In the genomic region with DNA sequence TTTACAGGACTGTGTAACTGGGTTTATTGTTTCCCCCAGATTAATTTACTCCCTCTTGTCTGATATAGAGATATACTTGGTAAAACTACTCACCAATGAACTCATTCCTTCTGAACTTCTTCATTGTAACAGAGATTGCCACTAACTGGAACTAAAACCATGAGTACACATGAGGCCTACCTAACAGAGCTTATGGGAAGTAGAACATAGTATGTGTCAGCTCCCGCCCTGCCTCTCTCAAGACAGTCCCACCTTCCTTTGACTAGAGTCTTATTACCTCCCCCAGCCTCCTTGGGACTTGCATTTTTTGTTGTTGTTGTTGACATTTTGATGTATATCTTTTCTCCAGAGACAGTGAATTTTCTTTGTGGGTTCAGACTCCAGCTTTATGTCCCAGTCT, we compare ENCODE assay signal across 26 mouse cellular contexts. TPM values are rescaled to one million over a fixed set of nuclear protein-coding genes. Genes with fewer than 3 reads are reported as not detected.
DNase-seq lines count a peak whose midpoint lies in the region; ATAC-seq and TF ChIP-seq lines count a peak whose summit lies in the region.
"Had no signal": no experiment of that assay in that cellular context is flagged by ENCODE, and none has a peak within 500 bp of the region (broad histone marks: within the 10 kb centered on the region; RNA-seq: fewer than 3 reads in every experiment).

No protein-coding gene starts in this region.

- no peaks in the 10 kb centered on the region for H3K27me3 ChIP-seq in intestine, embryonic 14.5 days (replicated peaks; ENCODE audit: control insufficient read depth, insufficient read depth, low read length)
- H3K27me3 ChIP-seq in intestine, postnatal 0 days (replicated peaks; ENCODE audit: control insufficient read depth, insufficient read depth, low read length): no peaks in the 10 kb centered on the region
- H3K27me3 ChIP-seq in intestine, embryonic 15.5 days (replicated peaks): no peaks in the 10 kb centered on the region
- no peaks in the 10 kb centered on the region for H3K27me3 ChIP-seq in stomach, postnatal 0 days (ENCODE audit: control insufficient read depth, insufficient read depth, low read length)
- H3K27me3 ChIP-seq: embryonic facial prominence, embryonic 13.5 days; embryonic facial prominence, embryonic 15.5 days; forebrain, embryonic 12.5 days had no signal

- ATAC-seq in intestine, embryonic 14.5 days (replicated peaks; ENCODE audit: low FRiP score, low TSS enrichment, low read depth): peak; percentile 36; the same call in 1 of the 2 replicates
- ATAC-seq in intestine, postnatal 0 days: no peak
- ATAC-seq in intestine, embryonic 15.5 days: peak; percentile 47; the same call in 1 of the 2 replicates
- ATAC-seq in megakaryocyte, adult 5-6 weeks (ENCODE audit: poor library complexity, severe bottlenecking): peak; percentile 26; the same call in 1 of the 2 replicates
- ATAC-seq in stomach, postnatal 0 days (ENCODE audit: low FRiP score, low TSS enrichment): peak; percentile 77
- ATAC-seq: CD4-positive, CD25-positive, alpha-beta regulatory T cell, adult 4 months; forebrain, embryonic 14.5 days had no signal

- H3K9me3 ChIP-seq in intestine, embryonic 14.5 days (ENCODE audit: control insufficient read depth, low read length): no peaks in the 10 kb centered on the region
- no peaks in the 10 kb centered on the region for H3K9me3 ChIP-seq in intestine, postnatal 0 days (ENCODE audit: control insufficient read depth)
- no peaks in the 10 kb centered on the region for H3K9me3 ChIP-seq in intestine, embryonic 15.5 days
- no peaks in the 10 kb centered on the region for H3K9me3 ChIP-seq in stomach, postnatal 0 days (ENCODE audit: control insufficient read depth, low read length)
- H3K9me3 ChIP-seq: embryonic facial prominence, embryonic 13.5 days; embryonic facial prominence, embryonic 15.5 days; forebrain, embryonic 10.5 days; forebrain, embryonic 12.5 days; G1E had no signal

- H3K9ac ChIP-seq in intestine, embryonic 14.5 days (ENCODE audit: low read length): no peak overlapping the region
- H3K9ac ChIP-seq in intestine, postnatal 0 days (ENCODE audit: low read depth, low read length): no peak overlapping the region
- no peak overlapping the region for H3K9ac ChIP-seq in intestine, embryonic 15.5 days
- H3K9ac ChIP-seq in stomach, postnatal 0 days (ENCODE audit: low read length): no peak overlapping the region
- H3K9ac ChIP-seq: embryonic facial prominence, embryonic 13.5 days; embryonic facial prominence, embryonic 15.5 days; forebrain, embryonic 12.5 days had no signal

- no peak overlapping the region for H3K27ac ChIP-seq in intestine, embryonic 14.5 days (ENCODE audit: low read depth)
- no peak overlapping the region for H3K27ac ChIP-seq in intestine, postnatal 0 days (ENCODE audit: low read depth, low read length)
- no peak overlapping the region for H3K27ac ChIP-seq in intestine, embryonic 15.5 days
- H3K27ac ChIP-seq in stomach, postnatal 0 days (replicated peaks): no peak overlapping the region
- H3K27ac ChIP-seq: embryonic facial prominence, embryonic 13.5 days; embryonic facial prominence, embryonic 15.5 days; forebrain, embryonic 10.5 days; forebrain, embryonic 12.5 days had no signal

- TF ChIP-seq EP300 in stomach, postnatal 0 days (optimal IDR thresholded peaks at IDR 0.05): no peak

- no peak overlapping the region for H3K4me3 ChIP-seq in intestine, embryonic 14.5 days (ENCODE audit: low read depth, low read length)
- H3K4me3 ChIP-seq in intestine, postnatal 0 days (ENCODE audit: low read depth, low read length): no peak overlapping the region
- H3K4me3 ChIP-seq in intestine, embryonic 15.5 days (replicated peaks): no peak overlapping the region
- no peak overlapping the region for H3K4me3 ChIP-seq in stomach, postnatal 0 days (ENCODE audit: low read depth, low read length)
- H3K4me3 ChIP-seq: embryonic facial prominence, embryonic 13.5 days; embryonic facial prominence, embryonic 15.5 days; erythroblast, embryonic 14.5 days; forebrain, embryonic 10.5 days; forebrain, embryonic 12.5 days had no signal

- H3K4me1 ChIP-seq in intestine, embryonic 14.5 days (replicated peaks; ENCODE audit: control insufficient read depth, insufficient read depth, low read length): no peaks in the 10 kb centered on the region
- 0 out of 2 replicates have a peak, but pooled peaks cover 8% of the 10 kb centered on the region for H3K4me1 ChIP-seq in intestine, postnatal 0 days (replicated peaks; ENCODE audit: control insufficient read depth, insufficient read depth, low read length)
- H3K4me1 ChIP-seq in intestine, embryonic 15.5 days (replicated peaks): no peaks in the 10 kb centered on the region
- H3K4me1 ChIP-seq in stomach, postnatal 0 days (replicated peaks; ENCODE audit: control insufficient read depth, insufficient read depth): no peaks in the 10 kb centered on the region
- H3K4me1 ChIP-seq: embryonic facial prominence, embryonic 13.5 days; embryonic facial prominence, embryonic 15.5 days; forebrain, embryonic 10.5 days; forebrain, embryonic 12.5 days had no signal

- TF ChIP-seq CTCF in intestine, postnatal 0 days (IDR thresholded peaks at IDR 0.05; ENCODE audit: low read depth): no peak
- no peak for TF ChIP-seq CTCF in stomach, postnatal 0 days (IDR thresholded peaks at IDR 0.05; ENCODE audit: low read depth)

- no peak overlapping the region for H3K4me2 ChIP-seq in intestine, embryonic 14.5 days (ENCODE audit: low read length)
- no peak overlapping the region for H3K4me2 ChIP-seq in intestine, postnatal 0 days (replicated peaks; ENCODE audit: low read depth)
- H3K4me2 ChIP-seq in intestine, embryonic 15.5 days (replicated peaks): no peak overlapping the region
- H3K4me2 ChIP-seq in stomach, postnatal 0 days (replicated peaks; ENCODE audit: low read depth): no peak overlapping the region
- H3K4me2 ChIP-seq: embryonic facial prominence, embryonic 13.5 days; embryonic facial prominence, embryonic 15.5 days; forebrain, embryonic 12.5 days had no signal

- 88% methylated on average over 1 of the region's 1 CpGs for WGBS in intestine, embryonic 14.5 days
- 78% methylated on average over 1 of the region's 1 CpGs for WGBS in intestine, postnatal 0 days
- WGBS in intestine, embryonic 15.5 days: 65% methylated on average over 1 of the region's 1 CpGs
- 84% methylated on average over 1 of the region's 1 CpGs for WGBS in stomach, postnatal 0 days

- DNase-seq in intestine, embryonic 14.5 days (ENCODE audit: low spot score): no peak
- peak; percentile 10 for DNase-seq in stomach, postnatal 0 days (ENCODE audit: low spot score)
- DNase-seq in MN1 (ENCODE audit: low spot score): no peak
- DNase-seq in urinary bladder, adult 18-20 months (ENCODE audit: low spot score in 2 of 2): no peak
- DNase-seq: adrenal gland, adult 2 months; adrenal gland, postnatal 10 days; adrenal gland, postnatal 25 days; B cell, adult 2 months; cerebellum, adult 11 months; cerebellum, adult 18-20 months; cerebellum, adult 8-10 months; cerebellum, adult 9-11 months; cerebellum, postnatal 14 days; cerebellum, postnatal 36 days; embryo, embryonic 11 days had no signal

- no peaks in the 10 kb centered on the region for H3K36me3 ChIP-seq in intestine, embryonic 14.5 days (ENCODE audit: control insufficient read depth, insufficient read depth, low read length)
- H3K36me3 ChIP-seq in intestine, postnatal 0 days (ENCODE audit: control insufficient read depth, insufficient read depth): no peaks in the 10 kb centered on the region
- H3K36me3 ChIP-seq in intestine, embryonic 15.5 days: no peaks in the 10 kb centered on the region
- H3K36me3 ChIP-seq in stomach, postnatal 0 days (ENCODE audit: control insufficient read depth, insufficient read depth, low read length): no peaks in the 10 kb centered on the region
- H3K36me3 ChIP-seq: embryonic facial prominence, embryonic 13.5 days; embryonic facial prominence, embryonic 15.5 days; forebrain, embryonic 10.5 days; forebrain, embryonic 12.5 days; G1E had no signal

RNA-seq across cellular contexts. Expression of a gene that starts 7.9 kb away (rescaled TPM):
- 13.9 and 17.7 TPM in 2 replicates for polyA plus RNA-seq in intestine, embryonic 14.5 days (2014; fragmentation: Nextera tagmentation; extraction: Ambion mirVana)
- polyA plus RNA-seq in intestine, postnatal 0 days (2015; fragmentation: Nextera tagmentation; extraction: Ambion mirVana): 58.3 and 62.2 TPM in 2 replicates
- 25.7 and 27.3 TPM in 2 replicates for polyA plus RNA-seq in intestine, embryonic 15.5 days (2015; fragmentation: Nextera tagmentation; extraction: Ambion mirVana)
- 106 and 117 TPM in 2 replicates for total RNA-seq in megakaryocyte, adult 5-6 weeks (2015)
- 167 and 173 TPM in 2 replicates for total RNA-seq in megakaryocyte, adult 5-6 weeks (2017)
- 79.2 and 90.4 TPM in 2 replicates for polyA plus RNA-seq in stomach, postnatal 0 days (2015; fragmentation: Nextera tagmentation; extraction: Ambion mirVana)

RNA-seq across cellular contexts. Expression of a gene that starts 34.6 kb away (rescaled TPM):
- 49.6 and 53.9 TPM in 2 replicates for polyA plus RNA-seq in intestine, embryonic 14.5 days (2014; fragmentation: Nextera tagmentation; extraction: Ambion mirVana)
- 34.6 and 38.3 TPM in 2 replicates for polyA plus RNA-seq in intestine, postnatal 0 days (2015; fragmentation: Nextera tagmentation; extraction: Ambion mirVana)
- 46.8 and 46.9 TPM in 2 replicates for polyA plus RNA-seq in intestine, embryonic 15.5 days (2015; fragmentation: Nextera tagmentation; extraction: Ambion mirVana)
- total RNA-seq in megakaryocyte, adult 5-6 weeks (2015): 12.0 and 12.9 TPM in 2 replicates
- total RNA-seq in megakaryocyte, adult 5-6 weeks (2017): 24.1 and 30.4 TPM in 2 replicates
- polyA plus RNA-seq in stomach, postnatal 0 days (2015; fragmentation: Nextera tagmentation; extraction: Ambion mirVana): 30.4 and 32.7 TPM in 2 replicates
